Mouse (Mus musculus) urinary bladder, adult 18-20 months (tissue): ENCODE results near the gene Traf3ip1.

Experiments
- DNase-seq, 2 experiments: peaks; one replicate each; pipeline ENCODE4 v3.0.0; 2022; ENCODE audit warnings: low spot score in 2 of 2, mixed read lengths in 2 of 2

Gene Traf3ip1

DNA sequence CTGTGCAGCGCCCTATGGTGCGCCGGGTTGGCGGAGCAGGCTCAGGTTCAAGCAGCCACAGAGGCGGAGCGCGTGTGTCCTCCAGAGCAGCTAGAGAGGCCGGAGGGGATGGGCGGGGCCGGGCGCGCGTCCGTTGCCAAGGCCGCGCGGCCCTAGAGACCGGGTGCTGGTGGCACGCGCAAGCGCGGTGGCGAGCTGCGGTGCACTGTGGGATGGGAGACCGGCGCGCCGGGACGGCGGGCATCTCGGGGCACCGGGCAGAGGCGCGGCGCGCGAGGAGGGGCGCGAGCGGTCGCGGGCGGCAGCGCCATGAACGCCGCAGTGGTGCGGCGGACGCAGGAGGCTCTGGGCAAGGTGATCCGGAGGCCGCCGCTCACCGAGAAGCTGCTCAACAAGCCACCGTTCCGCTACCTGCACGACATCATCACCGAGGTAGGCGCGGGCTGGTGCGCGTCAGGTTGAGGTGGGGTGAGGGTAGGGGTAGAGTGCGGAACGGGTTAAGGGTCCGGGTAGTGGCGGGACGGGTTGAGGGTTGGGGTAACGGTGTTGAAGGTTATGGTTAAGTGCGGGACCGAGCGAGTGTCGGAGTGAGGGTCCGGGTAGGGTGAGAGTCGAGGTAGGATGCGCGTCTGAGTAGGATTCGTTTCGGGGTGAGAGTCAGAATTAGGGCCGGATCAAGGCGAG lies at the start of gene Traf3ip1:
Gene Traf3ip1 (plus strand): TSS at position 191 of the 684 bp plus-strand sequence.
- DNase-seq: peak; percentile 89 to 90

DNA sequence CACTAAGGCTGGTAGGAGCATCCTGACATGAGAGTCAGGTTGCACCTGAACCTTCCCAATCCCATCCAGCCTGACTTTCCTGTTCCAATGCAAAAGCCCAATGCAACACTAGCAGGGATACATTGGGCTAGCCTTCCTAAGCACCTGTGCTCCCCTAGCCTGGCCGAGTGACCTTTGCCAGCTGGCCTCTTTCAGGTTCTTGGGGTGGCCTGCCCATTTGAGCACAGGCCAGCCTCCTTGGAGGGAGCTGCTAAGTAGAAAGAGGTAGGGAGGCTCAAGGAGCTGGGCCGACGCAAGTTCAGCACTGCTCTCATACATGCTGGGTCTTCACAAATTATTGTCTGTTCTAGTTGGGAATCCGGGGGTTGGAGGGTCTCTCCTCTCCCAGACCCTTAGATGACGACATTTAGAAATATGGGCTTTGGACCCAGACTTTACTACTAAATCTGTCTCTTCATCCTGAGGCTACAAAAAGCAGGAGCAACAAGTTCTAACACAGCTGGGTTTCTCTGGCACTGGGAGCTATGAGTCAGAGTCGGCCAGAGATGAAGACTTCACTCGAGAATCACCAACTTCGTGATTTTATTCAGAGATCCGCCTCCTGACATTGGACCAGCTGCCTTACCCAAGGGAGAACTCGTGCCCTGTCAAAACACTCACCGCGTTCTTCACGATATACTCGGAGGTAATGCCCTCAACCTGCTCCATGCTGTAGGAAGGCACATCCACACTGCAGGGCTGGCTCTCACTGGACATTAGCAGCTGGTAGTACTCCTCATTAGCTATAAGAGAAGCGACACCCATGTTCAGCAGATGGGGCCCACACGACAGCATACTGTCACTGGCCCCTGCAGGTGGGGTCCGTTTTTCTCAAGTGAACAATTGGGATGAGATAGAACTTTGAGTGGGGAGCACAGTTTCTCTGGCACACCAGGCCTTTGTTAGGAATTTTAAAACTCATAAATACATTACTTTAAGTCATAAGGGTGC lies 49.3 kb upstream of the Traf3ip1 start:
- DNase-seq: no peak

DNA sequence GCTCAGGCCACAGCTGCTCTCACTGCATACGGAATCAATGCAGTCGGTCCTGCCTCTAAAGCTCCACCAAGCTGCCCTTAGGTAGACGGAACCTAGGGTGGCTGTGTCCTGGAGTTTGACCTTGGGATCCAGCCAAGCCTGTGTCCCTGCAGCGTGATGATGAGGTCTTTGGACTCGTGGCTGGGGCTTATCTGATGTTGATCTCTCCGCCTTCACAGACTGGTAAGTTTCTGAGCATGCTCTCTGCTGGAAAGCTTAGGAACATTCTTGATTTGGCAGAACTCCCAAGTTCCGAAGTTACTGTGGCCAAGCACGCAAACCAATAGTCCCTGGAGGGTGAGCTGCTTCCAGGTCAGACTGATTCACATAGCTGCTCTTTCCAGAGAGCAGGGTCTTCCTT lies 48.4 kb upstream of the Traf3ip1 start:
- peak; percentile 37 to 75 for DNase-seq

DNA sequence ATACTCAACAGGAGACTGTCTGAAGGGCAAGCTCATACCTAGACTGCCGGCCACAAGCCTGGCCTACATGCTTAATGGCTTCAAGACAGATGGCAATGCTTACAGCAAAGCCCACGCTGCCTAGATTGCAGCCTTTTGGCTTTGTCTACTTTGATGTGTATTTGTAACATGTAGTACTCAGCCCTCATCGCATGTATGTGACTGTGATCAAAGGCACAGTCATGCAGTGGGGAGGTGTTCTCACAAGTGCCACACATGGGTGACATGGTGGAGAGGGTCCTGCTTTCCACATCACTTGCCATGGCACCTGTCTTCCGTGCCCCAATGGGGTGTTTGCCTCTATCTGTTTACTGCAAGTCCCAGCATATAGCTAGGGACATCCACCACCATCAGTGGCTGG lies 47.9 kb upstream of the Traf3ip1 start:
- DNase-seq: no peak

DNA sequence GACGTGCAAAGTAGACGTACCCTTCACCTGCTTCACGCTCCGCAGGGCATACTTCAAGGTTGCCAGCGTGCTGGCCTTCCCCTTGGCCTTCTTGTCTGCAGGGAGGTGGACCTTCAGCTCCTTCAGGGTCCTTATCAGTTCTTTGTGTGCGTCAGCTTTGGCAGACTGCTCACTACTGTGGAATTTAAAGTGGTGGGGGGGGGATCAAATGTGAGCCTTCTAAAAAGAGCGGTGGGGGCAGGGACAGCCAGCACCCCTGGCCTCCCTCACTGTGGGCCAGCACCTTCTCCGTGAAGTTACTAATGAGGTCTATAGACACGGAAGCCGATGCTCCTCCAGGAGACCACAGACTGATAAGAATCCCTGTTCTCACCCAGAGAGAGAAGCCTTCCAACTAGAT lies 45.8 kb upstream of the Traf3ip1 start:
- no peak for DNase-seq

DNA sequence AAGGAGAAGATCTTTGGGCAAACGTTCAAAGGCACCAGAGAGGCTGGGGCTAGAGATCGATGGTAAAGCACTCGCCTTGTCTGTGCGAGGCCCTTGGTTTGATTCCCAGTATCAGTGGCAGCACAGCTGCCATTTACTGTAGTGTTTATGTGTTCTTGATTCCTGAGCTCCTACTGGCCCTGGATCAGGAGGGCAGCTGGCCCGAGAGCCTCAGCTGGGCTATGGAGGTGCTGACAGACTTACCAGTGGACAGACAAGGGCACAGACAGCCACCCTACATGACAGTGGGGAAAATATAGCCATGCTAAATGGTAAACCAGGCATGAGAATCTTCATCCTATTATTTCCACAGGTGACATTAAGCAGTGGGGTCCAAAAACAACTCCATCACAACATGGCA lies 43.6 kb upstream of the Traf3ip1 start:
- DNase-seq: no peak

DNA sequence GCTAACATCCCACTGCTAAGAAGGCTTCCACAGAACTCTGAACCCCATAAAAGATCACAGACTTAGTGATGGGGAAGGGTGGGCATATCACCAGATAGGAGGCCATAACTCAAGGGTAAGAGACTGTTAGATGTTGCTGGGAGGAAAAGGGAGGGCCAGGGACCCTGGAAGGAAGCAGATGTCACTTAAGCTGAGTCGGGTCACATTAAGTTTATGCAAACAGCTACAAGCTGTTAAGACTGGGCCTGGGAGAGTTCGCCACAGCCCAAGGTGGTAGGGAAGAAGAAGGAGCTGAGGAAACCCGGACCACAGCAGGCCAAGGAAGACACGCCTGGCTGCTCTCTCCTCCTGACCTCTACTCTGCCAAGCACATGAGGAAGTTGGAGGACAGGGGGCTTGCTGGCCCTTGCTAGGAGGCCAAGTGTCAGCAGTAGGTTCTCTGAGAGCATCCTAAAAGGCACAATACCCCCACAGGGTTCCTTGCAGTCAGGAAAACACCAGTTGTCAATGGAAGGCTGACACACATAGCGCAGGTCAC lies 42.8 kb upstream of the Traf3ip1 start:
- DNase-seq: no peak

DNA sequence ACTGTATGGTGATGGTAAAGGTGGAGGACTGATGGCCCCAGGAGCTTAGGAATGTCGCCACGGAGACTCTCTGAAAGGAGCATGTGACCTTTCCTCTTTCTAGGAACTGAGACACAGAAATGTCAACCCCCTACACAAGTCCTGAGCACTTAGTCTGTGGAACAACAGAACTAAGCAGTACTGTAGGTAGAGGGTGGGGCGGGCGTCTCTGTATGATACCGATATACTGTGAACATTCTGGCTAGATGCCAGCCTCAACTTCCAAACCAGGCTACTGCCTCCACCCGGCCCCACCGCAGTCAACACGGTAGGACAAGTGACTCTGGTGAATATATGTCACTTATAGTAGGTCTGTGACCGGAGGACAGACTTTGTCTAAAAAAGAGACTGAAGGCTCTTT lies 40.5 kb upstream of the Traf3ip1 start:
- no peak for DNase-seq

DNA sequence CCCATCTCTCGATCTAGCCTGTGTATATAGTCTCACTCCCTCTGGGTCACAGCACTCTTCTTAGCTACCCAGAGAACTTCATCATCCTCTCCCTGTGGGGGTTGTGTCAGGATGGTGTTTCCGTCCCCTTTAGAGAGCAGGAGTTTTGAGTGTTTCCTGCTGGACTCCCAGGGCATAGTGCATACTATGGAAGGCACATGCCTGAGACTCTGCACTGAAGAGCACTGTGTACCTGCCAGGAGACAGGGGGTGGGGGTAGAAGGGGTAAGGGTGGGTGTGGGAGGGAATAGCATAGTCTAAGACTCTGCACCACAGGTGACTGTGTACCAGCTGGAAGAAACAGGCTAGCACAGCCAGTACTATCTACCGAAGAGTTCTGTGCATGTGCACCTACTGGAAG lies 40.1 kb upstream of the Traf3ip1 start:
- no peak for DNase-seq

DNA sequence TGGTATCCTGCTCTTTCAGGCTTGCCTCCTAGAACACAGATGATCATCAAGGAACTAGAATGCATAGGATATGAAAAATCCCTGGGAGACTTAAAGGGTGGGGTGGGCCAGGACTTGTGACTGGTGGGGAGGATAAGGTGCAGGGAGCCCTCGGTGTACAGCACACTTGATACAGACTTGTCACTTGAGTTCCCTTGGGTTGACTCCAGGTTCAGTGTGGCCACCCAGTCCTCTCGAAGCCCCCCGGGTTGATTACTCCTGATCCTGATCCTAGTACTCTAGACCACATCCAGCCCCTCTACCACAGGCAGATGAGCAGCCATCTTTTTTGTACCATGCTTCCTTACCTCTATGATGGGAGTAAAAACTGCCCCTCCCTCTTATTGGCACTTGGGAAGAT lies 39.5 kb upstream of the Traf3ip1 start:
- no peak for DNase-seq

DNA sequence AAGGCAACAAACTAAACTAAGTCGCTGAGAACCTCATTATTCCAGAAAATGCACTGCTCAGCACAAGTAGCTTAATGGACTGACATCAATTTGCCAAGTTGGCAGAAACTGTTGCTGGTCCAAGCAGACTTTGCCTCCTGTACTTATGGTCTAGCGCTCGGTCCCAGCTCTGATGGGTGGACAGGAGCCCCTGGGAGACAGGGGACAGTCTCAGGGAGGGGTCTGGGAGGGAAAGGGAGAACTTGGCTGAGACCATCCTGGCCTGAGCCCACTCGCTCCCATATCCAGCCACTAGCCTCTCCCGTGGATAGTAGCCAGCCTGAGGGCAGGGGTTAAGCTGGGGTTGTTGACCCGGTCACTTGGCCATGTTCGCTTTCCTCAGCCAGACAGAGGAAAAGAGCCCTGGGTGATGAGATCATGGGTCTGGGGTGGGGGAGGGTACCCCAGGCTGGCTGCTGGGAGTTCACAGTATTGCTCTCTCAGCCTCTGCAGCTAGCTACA lies 38.7 kb upstream of the Traf3ip1 start:
- DNase-seq: peak; percentile 48 to 56

DNA sequence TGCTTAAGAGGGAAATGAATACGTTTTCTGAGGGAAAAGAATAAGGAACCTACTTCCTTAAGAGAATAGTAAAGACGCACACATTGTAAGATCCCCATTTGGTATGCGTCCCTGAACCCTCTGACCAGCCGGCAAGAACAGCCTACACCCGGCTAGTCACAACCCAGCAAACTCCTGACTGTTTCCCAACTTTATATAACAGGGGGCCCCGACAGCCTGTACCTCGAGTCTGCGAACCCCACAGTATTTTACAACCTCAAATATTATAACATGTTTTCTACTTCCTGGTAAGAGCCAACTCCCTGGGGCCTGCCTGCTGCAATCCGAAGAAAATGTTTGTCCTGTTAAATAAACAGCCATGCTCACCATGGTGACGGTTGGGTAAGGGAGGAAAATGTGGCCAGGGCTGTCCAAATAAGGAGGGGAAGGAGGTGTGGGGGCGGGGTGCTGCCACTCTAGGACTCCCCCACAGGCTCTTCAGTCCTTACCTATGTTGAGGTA lies 38.1 kb upstream of the Traf3ip1 start:
- DNase-seq: peak; percentile 53 to 80

DNA sequence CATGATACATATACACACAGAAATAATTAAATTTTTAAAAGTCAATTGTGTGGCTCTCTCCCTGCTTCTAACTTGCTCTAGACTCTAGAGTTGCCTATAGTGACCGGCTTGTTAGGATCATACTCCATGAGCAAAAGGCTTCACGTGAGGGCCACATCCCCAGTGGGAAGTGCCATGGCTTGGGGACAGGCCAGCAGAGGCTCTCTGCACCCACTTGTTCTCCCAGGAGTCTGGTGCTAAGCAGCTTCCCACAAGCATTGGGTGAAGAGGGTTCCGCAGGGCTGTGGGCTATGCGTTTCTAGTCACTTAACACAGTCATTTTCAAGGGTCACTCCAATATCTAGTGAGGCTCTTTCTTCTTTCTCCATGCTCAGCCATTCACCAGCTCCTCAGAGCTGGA lies 37.3 kb upstream of the Traf3ip1 start:
- no peak for DNase-seq

DNA sequence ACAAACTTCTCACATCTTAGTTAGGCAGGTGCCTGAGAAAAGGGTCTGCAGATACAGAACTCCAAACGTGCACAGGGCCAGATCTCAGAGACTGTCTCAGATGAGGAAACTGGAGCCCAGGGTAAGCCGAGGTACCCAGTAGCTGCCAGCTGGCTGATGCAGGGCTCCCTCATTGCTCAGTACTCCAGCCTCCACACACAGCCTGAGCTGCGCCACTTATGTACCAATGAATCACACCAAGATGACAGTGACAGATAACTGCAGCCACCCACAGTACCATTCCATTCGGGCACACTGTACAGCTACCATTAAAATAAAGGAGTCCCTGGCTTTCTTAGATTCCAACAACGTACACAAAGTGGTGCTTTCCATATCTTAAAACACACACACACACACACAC lies 36.7 kb upstream of the Traf3ip1 start:
- no peak for DNase-seq

DNA sequence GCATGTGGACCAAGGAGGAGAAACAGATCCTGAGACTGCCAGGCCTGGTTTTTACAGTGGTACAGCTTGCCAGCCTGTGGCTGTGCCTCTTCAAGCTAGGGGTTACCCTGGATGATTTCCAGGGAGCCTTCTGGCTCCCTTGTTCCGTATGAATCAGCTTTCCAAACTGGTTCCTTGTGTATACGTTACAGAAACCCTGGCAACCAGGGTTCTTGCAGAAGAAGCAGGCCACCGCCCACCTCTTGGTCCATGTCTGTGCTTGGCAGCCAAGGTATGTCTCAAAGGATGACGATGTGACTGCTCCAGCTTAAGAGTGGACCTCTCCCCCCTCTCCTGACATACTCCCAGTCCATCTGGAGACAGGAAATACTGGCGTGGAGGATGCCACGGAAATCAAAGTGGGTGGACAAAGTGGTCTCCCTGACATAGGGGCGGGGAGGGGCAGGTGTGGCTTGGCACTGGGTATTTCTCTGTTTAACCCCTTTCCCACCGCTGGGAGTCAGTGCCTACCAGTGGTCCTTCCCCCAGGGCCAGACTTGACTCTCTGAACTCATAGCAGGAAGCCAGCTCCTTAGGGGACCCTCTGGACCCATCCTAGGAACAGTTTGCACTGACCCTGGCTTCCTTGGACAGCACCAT lies 36.1 kb upstream of the Traf3ip1 start:
- peak; percentile 40 to 59 for DNase-seq

DNA sequence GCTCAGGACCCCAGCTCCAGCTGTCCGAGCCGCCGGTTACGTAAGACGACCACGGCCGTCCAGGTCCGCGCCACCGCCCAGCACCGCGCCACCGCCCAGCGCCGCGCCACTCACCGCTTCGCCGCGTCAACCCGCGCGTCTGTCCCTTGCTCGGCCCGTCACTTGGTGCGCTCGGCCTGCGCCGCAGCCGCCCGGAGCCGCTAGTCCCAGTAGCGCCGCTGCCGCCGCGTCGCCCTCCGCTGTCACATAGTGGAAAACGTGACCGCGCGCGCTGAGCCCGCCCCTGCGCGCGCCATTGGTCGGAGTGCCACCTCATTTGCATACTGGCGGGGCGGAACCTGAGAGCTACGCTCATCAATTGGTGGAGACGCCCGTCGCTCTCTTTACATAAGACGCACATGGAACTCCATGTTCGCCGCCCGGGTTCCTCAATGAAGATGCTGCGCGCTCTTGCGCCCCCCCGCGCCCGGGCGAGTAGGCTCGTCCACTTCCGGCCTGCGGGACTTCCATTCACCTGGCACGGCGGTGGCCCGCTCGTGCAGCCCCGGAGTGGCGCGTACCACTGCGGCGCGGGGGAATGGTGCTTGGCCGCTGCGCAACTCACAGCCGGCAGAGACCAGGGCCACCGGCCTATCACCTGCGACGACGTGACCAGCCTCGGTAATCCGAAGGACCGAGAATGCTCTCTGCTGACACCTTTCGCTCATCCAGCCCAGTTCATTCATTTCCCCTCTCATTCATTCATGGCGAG lies 35.2 kb upstream of the Traf3ip1 start, which contains the start of gene Per2:
Gene Per2 (minus strand): TSS at position 266 of the 751 bp plus-strand sequence.
- DNase-seq: peak; percentile 96 to 99

DNA sequence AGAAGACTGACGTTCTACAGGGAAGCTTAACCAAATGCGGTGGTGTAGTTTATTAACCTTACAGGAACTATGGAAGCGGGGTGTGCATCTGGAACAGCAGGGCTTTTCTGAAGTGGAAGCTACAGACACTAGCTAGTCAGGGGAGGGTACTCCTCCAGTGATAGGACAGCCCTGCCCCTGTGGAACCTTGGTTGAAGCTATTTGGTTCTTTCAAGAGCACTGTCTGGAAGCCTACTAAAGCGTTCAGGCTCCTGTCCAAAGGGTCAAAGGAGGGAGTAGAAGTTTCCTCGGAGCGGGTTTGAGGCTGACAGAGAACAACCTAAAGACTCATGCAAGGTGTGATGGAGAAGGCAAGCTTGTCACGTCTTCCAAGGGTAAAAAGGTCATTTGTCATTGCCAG lies 34.4 kb upstream of the Traf3ip1 start:
- no peak for DNase-seq

DNA sequence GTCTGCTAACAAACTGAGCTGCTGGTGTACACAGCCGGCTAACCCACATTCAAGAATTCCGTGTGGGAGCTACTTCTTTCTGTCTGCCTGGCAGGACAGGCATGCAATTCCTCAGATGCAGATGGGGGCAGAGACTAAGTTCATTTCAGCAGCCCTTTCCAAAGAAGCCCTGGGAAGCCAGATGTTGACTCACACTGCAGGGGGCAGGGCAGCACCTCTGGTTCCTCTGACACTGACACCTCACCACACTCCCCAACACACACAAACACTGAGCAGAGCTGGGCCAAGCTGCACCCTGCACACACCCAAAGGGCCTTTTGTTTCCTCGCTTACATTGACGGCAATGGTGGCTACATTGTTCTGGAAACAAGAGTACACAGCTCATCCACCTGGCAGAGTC lies 33.9 kb upstream of the Traf3ip1 start:
- DNase-seq: no peak

DNA sequence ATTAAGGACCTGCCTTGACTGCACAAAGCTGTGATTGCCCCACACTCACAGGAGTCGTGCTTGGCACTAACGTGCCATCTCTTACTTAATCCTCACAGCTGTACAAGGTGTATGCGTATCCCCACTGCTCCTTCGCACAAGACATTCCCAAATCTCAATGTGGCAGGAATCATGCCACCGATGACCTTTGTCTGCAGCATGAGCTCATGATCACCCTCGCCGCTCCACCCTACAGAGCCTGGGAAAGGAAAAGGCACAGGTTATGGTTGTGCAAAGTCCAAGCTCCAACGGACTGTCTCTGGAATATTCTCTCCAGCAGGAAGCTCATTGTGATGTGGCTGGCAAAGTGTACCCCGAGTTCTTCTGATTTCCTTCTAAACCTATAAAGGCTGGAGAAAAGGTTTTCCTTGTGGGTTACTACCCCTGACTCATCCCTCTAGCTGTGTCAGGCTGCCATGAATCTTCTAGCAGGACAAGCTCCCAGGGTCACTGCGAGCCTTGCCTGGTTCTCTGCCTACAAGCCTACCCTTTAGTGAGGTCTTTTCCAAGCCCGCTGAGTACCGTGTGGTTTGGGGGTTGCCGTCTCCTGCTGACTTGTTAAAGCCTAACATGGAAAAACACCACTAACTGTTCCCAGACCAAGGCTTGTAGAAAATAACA lies 31.0 kb upstream of the Traf3ip1 start:
- no peak for DNase-seq

DNA sequence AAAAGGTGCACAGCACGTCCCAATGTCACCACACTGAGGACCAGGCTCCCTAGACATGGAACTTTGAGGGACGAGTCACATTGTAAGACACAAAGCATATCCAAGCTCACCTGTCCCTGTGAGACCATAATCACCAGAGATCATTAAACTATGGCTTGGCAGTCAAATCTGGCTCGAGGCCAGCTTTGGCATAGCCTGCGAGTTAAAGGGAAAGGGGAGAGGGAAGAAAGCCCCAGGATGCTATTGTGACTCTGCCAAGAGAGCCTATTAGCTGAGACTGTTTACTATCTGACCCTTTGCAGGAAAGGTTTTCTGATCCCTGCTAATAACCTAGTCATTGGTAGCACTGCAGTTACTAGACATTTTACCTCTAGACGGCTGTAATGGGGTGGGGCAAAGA lies 30.0 kb upstream of the Traf3ip1 start:
- DNase-seq: no peak
